Mouse (Mus musculus) embryonic facial prominence, embryonic 11.5 days (tissue): ENCODE data around the gene Gm7168. TPM values are rescaled to one million over a fixed set of nuclear protein-coding genes. Genes with fewer than 3 reads are reported as not detected.
"Not testable (repeated sequence)": the region's sequence is repeated elsewhere in the genome, so short reads cannot be mapped to it uniquely, and the experiment has no call there.

Experiments
- ATAC-seq: fragments of 200-750 bp; cut with Nextera tagmentation; replicated peaks from 2 replicates; pipeline ENCODE4 v1.8.0; 2017; ENCODE audit warnings: low read depth; ENCODE audit not compliant: insufficient number of reproducible peaks, low FRiP score, low TSS enrichment
- DNase-seq: peaks from one replicate; pipeline ENCODE4 v3.0.0-alpha.2; 2015; ENCODE audit warnings: low spot score
- H3K27ac ChIP-seq: fragments of 300-500 bp; sonication (generic); replicated peaks from 2 replicates; pipeline ENCODE4 v1.5.1; 2014; ENCODE audit warnings: mild to moderate bottlenecking, low read depth, low read length, control low read depth
- H3K27me3 ChIP-seq: fragments of 300-500 bp; sonication (generic); 2 replicates; pipeline ENCODE4 v1.6.1; 2014; ENCODE audit warnings: mild to moderate bottlenecking, low read length, moderate library complexity, mixed read lengths; ENCODE audit not compliant: control insufficient read depth, insufficient read depth
- H3K36me3 ChIP-seq: fragments of 300-500 bp; sonication (generic); replicated peaks from 2 replicates; pipeline ENCODE4 v1.6.1; 2014; ENCODE audit warnings: low read depth, mild to moderate bottlenecking, low read length, moderate library complexity, mixed read lengths; ENCODE audit not compliant: control insufficient read depth, insufficient read depth
- H3K4me1 ChIP-seq: fragments of 300-500 bp; sonication (generic); 2 replicates; pipeline ENCODE4 v1.6.1; 2014; ENCODE audit warnings: low read length, mixed read lengths; ENCODE audit not compliant: control insufficient read depth, insufficient read depth
- H3K4me2 ChIP-seq: fragments of 300-500 bp; sonication (generic); 2 replicates; pipeline ENCODE4 v1.6.1; 2014; ENCODE audit warnings: low read depth, mild to moderate bottlenecking, control low read depth, low read length, moderate library complexity
- H3K4me3 ChIP-seq: fragments of 300-500 bp; sonication (generic); 2 replicates; pipeline ENCODE4 v1.5.1; 2014; ENCODE audit warnings: low read depth, low read length, control low read depth
- H3K9ac ChIP-seq: fragments of 300-500 bp; sonication (generic); replicated peaks from 2 replicates; pipeline ENCODE4 v1.6.1; 2014; ENCODE audit warnings: mild to moderate bottlenecking, control low read depth, low read length
- H3K9me3 ChIP-seq: fragments of 300-500 bp; sonication (generic); replicated peaks from 2 replicates; pipeline ENCODE4 v1.6.1; 2016; ENCODE audit warnings: mild to moderate bottlenecking, low read length, inconsistent platforms, mixed read lengths; ENCODE audit not compliant: control insufficient read depth
- WGBS: fragments of 180-500 bp; shearing (Covaris S2); extraction: QIAGEN DNeasy Blood & Tissue Kit; methylation state at CpG from one replicate; pipeline ENCODE4 v1.1.7; 2014; 5-methylcytosine and 5-hydroxymethylcytosine counted together
- polyA plus RNA-seq: library from polyadenylated mRNA; unstranded; fragments of >200 nt; fragmentation: Nextera tagmentation; extraction: Ambion mirVana; gene quantifications from 2 replicates; pipeline ENCODE4 v1.2.1, GENCODE M21; 2014

Gm7168 gene
- polyA plus RNA-seq, result not detected in 2 replicates

- not testable (repeated sequence) for H3K9me3 ChIP-seq, H3K36me3 ChIP-seq, DNase-seq, H3K4me3 ChIP-seq, H3K27ac ChIP-seq, H3K4me1 ChIP-seq, ATAC-seq, H3K4me2 ChIP-seq, H3K27me3 ChIP-seq, H3K9ac ChIP-seq
- 83% methylated on average over 1 of the region's 2 CpGs for WGBS
Observed at GRCm38 (mm10) chr17:13948073-13948472, at the start of gene Gm7168. Gm7168 (plus strand) TSS chr17:13948373.

- DNase-seq (no peak), ATAC-seq (0 out of 2 replicates have a peak, but pooled peaks have one; percentile 29)
- H3K36me3 ChIP-seq, result no peaks in the 10 kb centered on the region; the same call in 1 of the 2 replicates
- no peak overlapping the region for H3K9ac ChIP-seq
- no peak overlapping the region for H3K4me2 ChIP-seq
- H3K27ac ChIP-seq, result no peak overlapping the region
- no peaks in the 10 kb centered on the region for H3K4me1 ChIP-seq
- H3K9me3 ChIP-seq, result no peaks in the 10 kb centered on the region
- H3K27me3 ChIP-seq, result no peaks in the 10 kb centered on the region
- 85% methylated on average over 17 of the region's 17 CpGs for WGBS
- no peak overlapping the region for H3K4me3 ChIP-seq
Observed at GRCm38 (mm10) chr17:13898838-13899237, 49.3 kb upstream of the Gm7168 start.

DNA sequence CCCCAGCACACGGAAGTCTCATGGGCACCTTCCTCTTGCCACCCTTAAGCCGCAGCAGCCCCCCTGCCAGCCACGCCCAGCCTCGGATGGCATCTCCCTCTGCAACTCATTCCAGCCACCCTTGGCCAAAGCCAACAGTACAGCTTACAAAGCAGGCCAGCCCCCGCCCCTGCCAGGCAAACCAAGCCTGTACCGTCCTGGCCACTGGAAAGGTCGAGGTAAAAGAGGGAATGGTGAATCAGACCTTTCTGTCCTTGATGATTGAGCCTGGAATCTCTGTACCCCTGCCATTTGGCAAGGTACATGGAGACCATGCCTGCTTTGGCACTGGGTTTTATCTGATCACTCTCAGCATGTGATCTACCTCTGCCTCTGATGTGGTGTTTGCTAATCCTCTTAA, 48.9 kb upstream of the Gm7168 start:
- WGBS, result 88% methylated on average over 7 of the region's 7 CpGs
- no peaks in the 10 kb centered on the region; the same call in 1 of the 2 replicates for H3K36me3 ChIP-seq
- no peak for ATAC-seq

GRCm38 (mm10) chr17:13903793-13904192, 44.4 kb upstream of the Gm7168 start:
- DNase-seq, result no peak
- peaks cover 3% of the 10 kb centered on the region for H3K36me3 ChIP-seq

More for the DNA sequence above, 48.9 kb upstream of the Gm7168 start:
- no peak for DNase-seq
- H3K27ac ChIP-seq, result no peak overlapping the region
- H3K4me2 ChIP-seq, result no peak overlapping the region
- H3K27me3 ChIP-seq, result no peaks in the 10 kb centered on the region
- no peak overlapping the region for H3K9ac ChIP-seq
- H3K9me3 ChIP-seq, result no peaks in the 10 kb centered on the region
- no peaks in the 10 kb centered on the region for H3K4me1 ChIP-seq
- no peak overlapping the region for H3K4me3 ChIP-seq

GRCm38 (mm10) chr17:13907082-13907481, 41.1 kb upstream of the Gm7168 start:
- 92% methylated on average over 5 of the region's 5 CpGs for WGBS
- H3K9me3 ChIP-seq, result no peaks in the 10 kb centered on the region
- ATAC-seq (no peak), DNase-seq (no peak)
- peaks cover 3% of the 10 kb centered on the region for H3K36me3 ChIP-seq
- no peaks in the 10 kb centered on the region for H3K4me1 ChIP-seq
- no peak overlapping the region for H3K4me3 ChIP-seq
- no peak overlapping the region for H3K9ac ChIP-seq
- H3K27ac ChIP-seq, result no peak overlapping the region
- H3K27me3 ChIP-seq, result no peaks in the 10 kb centered on the region
- H3K4me2 ChIP-seq, result no peak overlapping the region

More at GRCm38 (mm10) chr17:13903793-13904192, 44.4 kb upstream of the Gm7168 start:
- Histone ChIP-seq H3K4me3 (no peak overlapping the region), H3K27ac (no peak overlapping the region), H3K27me3 (no peaks in the 10 kb centered on the region), H3K9ac (no peak overlapping the region), H3K9me3 (no peaks in the 10 kb centered on the region), H3K4me1 (no peaks in the 10 kb centered on the region), H3K4me2 (no peak overlapping the region)
- no peak for ATAC-seq
- WGBS, result 89% methylated on average over 8 of the region's 8 CpGs

DNA sequence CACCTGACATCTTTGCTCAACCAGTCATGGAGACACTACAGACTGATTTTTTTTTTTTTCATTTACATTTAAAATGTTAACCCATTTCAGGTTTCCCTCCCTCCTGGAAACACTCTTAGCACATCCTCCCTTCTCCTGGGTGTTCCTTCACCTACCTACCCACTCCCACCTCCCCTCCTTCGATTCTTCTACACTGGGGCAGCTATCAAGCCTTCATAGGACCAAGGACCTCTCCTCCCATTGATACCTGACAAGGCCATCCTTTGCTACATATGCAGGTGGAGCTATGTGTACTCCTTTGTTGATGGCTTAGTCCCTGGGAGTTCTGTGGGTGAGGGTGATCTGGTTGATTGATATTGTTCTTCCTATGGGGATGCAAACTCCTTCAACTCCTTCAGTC, 40.5 kb upstream of the Gm7168 start:
- H3K36me3 ChIP-seq, result peaks cover 3% of the 10 kb centered on the region

GRCm38 (mm10) chr17:13913951-13914350, 34.2 kb upstream of the Gm7168 start:
- Histone ChIP-seq H3K9me3 (no peaks in the 10 kb centered on the region), H3K36me3 (no peaks in the 10 kb centered on the region), H3K9ac (no peak overlapping the region), H3K27me3 (no peaks in the 10 kb centered on the region), H3K4me2 (no peak overlapping the region), H3K27ac (no peak overlapping the region), H3K4me1 (no peaks in the 10 kb centered on the region), H3K4me3 (no peak overlapping the region)
- WGBS, result 81% methylated on average over 4 of the region's 4 CpGs
- no peak for ATAC-seq
- DNase-seq, result no peak

More for the DNA sequence above, 40.5 kb upstream of the Gm7168 start:
- Histone ChIP-seq H3K4me2 (no peak overlapping the region), H3K9ac (no peak overlapping the region), H3K4me1 (no peaks in the 10 kb centered on the region), H3K27me3 (no peaks in the 10 kb centered on the region), H3K27ac (no peak overlapping the region), H3K9me3 (no peaks in the 10 kb centered on the region), H3K4me3 (no peak overlapping the region)
- WGBS, result 87% methylated on average over 1 of the region's 1 CpGs
- DNase-seq (no peak), ATAC-seq (no peak)

DNA sequence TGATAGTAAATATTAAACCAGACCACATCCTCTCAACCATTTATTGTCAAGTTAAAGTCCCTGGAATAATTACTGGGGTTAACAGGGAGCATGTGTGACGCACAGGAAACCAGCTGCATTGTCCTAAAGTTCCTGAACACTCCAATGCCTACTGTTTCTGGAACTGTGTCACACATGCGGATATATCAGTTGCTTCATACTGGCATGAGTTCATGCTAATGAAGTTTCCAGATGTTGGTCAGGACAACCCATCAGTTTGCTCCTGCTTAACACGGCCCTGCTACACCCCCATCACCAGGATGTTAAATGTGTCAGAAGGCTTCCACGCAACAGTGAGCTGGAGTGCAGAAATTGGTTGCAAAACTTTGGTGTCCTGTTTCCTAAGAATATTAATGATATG, 33.6 kb upstream of the Gm7168 start:
- Histone ChIP-seq H3K4me1 (no peaks in the 10 kb centered on the region), H3K4me2 (no peak overlapping the region), H3K27me3 (no peaks in the 10 kb centered on the region), H3K9ac (no peak overlapping the region), H3K4me3 (no peak overlapping the region), H3K9me3 (no peaks in the 10 kb centered on the region), H3K36me3 (no peaks in the 10 kb centered on the region), H3K27ac (no peak overlapping the region)
- DNase-seq (no peak), ATAC-seq (no peak)
- WGBS, result 60% methylated on average over 4 of the region's 4 CpGs
